Mouse (Mus musculus) heart, embryonic 11.5 days (tissue): ENCODE results near the gene A030005K14Rik. TPM values are rescaled to one million over a fixed set of nuclear protein-coding genes. Genes with fewer than 3 reads are reported as not detected.

Source experiments
- ATAC-seq: fragments of 200-750 bp; cut with Nextera tagmentation; replicated peaks from 2 replicates; pipeline ENCODE4 v1.8.0; 2017; ENCODE audit warnings: moderate library complexity; ENCODE audit not compliant: insufficient number of reproducible peaks, low FRiP score, low TSS enrichment
- H3K27ac ChIP-seq: fragments of 300-500 bp; sonication (generic); 2 replicates; pipeline ENCODE4 v1.5.1; 2014; ENCODE audit warnings: mild to moderate bottlenecking, low read depth, low read length
- H3K27me3 ChIP-seq: fragments of 300-500 bp; sonication (generic); 2 replicates; pipeline ENCODE4 v1.6.1; 2014; ENCODE audit warnings: mild to moderate bottlenecking, low read length, mixed read lengths; ENCODE audit not compliant: control insufficient read depth, insufficient read depth
- H3K36me3 ChIP-seq: fragments of 300-500 bp; sonication (generic); 2 replicates; pipeline ENCODE4 v1.6.1; 2014; ENCODE audit warnings: mild to moderate bottlenecking, low read length, moderate library complexity, mixed read lengths; ENCODE audit not compliant: control insufficient read depth, insufficient read depth
- H3K4me1 ChIP-seq: fragments of 300-500 bp; sonication (generic); 2 replicates; pipeline ENCODE4 v1.6.1; 2014; ENCODE audit warnings: low read length; ENCODE audit not compliant: control insufficient read depth, insufficient read depth
- H3K4me2 ChIP-seq: fragments of 300-500 bp; sonication (generic); 2 replicates; pipeline ENCODE4 v1.6.1; 2014; ENCODE audit warnings: mild to moderate bottlenecking, moderate library complexity
- H3K4me3 ChIP-seq: fragments of 300-500 bp; sonication (generic); 2 replicates; pipeline ENCODE4 v1.5.1; 2014; ENCODE audit warnings: low read depth, low read length
- H3K9ac ChIP-seq: fragments of 300-500 bp; sonication (generic); 2 replicates; pipeline ENCODE4 v1.6.1; 2014; ENCODE audit warnings: mild to moderate bottlenecking, low read depth, low read length, moderate library complexity
- H3K9me3 ChIP-seq: fragments of 300-500 bp; sonication (generic); replicated peaks from 2 replicates; pipeline ENCODE4 v1.6.1; 2016; ENCODE audit warnings: low read length; ENCODE audit not compliant: control insufficient read depth
- WGBS: fragments of 180-500 bp; shearing (Covaris S2); extraction: QIAGEN DNeasy Blood & Tissue Kit; methylation state at CpG from one replicate; pipeline ENCODE4 v1.1.7; 2014; ENCODE audit not compliant: insufficient replicate concordance; 5-methylcytosine and 5-hydroxymethylcytosine counted together
- polyA plus RNA-seq: library from polyadenylated mRNA; unstranded; fragments of >200 nt; fragmentation: Nextera tagmentation; extraction: Ambion mirVana; gene quantifications from 2 replicates; pipeline ENCODE4 v1.2.1, GENCODE M21; 2014

Gene A030005K14Rik
- polyA plus RNA-seq, 1 experiment from 2014 or later = not detected

DNA sequence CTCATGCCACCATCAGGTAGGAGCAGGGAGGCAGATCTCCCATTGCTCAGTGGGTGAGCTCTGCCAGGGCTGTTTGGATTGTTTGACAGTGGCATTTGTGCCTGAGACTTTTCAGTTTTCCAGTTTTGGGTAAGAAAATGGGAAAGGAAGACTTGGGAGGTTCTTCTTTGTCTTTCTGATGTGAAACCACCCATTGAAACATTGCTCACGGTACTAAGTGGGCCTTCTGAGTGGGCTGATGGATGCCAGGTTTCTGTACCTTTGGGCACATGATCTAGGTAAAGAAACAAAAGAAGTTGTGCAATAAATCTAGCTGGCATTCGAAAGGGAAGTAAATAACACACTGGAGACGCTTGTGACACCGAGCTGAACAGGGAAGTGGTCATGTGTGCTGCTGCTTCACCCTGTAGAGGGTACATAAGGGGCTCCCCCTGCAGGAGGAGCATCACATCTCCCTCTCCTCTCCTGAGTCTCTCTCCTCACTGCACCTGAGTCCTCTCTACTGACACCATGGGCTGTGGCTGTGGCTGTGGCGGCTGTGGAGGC, 14.2 kb downstream of the A030005K14Rik start, which contains the start of gene Gm47969:
Gene Gm47969 (plus strand): TSS at position 51 of the 546 bp plus-strand sequence.
- 67% methylated on average over 5 of the region's 5 CpGs for WGBS
- H3K27ac ChIP-seq = no peak within 1 kb of the TSS
- ATAC-seq = no peak

DNA sequence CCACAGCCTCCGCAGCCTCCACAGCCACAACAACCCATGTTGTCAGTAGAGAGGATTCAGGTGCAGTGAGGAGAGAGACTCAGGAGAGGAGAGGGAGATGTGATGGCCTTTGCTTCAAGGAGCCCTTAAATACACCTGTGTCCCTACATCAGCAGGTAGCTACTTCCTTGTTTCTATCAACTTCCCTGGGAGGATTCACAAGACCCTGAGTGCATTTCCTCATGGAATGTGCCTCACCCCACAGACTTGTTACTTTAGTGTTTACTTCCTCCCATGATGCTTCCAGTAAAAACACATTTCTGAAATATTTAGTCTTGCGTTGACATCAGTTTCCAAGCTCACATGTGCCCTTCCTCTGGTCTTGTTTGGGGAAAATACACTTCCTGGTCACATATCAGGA, 16.8 kb downstream of the A030005K14Rik start, which contains the start of gene Krtap28-10:
Gene Krtap28-10 (minus strand): TSS at position 101 of the 400 bp plus-strand sequence.
- no peaks in the 10 kb centered on the region for H3K9me3 ChIP-seq
- ATAC-seq = no peak
- H3K27me3 ChIP-seq = no peaks in the 10 kb centered on the region
- WGBS = 86% methylated on average over 2 of the region's 2 CpGs
- no peak within 1 kb of the TSS for H3K4me3 ChIP-seq
- no peak within 1 kb of the TSS for H3K4me2 ChIP-seq
- no peaks in the 10 kb centered on the region for H3K36me3 ChIP-seq
- H3K9ac ChIP-seq = no peak within 1 kb of the TSS
- no peak within 1 kb of the TSS for H3K27ac ChIP-seq
- no peaks in the 10 kb centered on the region for H3K4me1 ChIP-seq

More for the DNA sequence above, 14.2 kb downstream of the A030005K14Rik start, which contains the start of gene Gm47969:
- Histone ChIP-seq H3K4me1 (no peaks in the 10 kb centered on the region), H3K9ac (no peak within 1 kb of the TSS), H3K4me3 (no peak within 1 kb of the TSS), H3K27me3 (no peaks in the 10 kb centered on the region), H3K9me3 (no peaks in the 10 kb centered on the region), H3K36me3 (no peaks in the 10 kb centered on the region), H3K4me2 (no peak within 1 kb of the TSS)

DNA sequence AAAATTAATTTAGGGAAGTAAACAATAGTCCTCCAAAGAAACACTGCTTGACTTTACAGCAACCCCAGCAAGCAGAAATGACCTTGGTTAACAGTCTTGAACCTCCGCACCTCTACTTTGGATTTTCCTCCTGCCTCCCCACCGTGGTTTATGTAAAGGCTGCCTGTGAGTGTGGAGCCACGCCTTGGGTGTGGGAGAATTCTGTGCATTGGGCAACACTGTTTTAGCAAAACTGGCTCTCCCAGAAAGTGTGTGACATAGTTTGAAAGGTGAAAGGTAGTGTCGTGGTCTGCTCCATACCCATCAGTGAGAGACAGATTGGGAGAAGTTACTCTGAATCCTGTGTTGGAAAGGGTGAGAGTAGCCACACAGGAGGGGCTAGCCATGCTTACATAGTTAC, 20.1 kb downstream of the A030005K14Rik start:
- 74% methylated on average over 4 of the region's 4 CpGs for WGBS
- Histone ChIP-seq H3K4me3 (no peak overlapping the region), H3K4me2 (no peak overlapping the region)

DNA sequence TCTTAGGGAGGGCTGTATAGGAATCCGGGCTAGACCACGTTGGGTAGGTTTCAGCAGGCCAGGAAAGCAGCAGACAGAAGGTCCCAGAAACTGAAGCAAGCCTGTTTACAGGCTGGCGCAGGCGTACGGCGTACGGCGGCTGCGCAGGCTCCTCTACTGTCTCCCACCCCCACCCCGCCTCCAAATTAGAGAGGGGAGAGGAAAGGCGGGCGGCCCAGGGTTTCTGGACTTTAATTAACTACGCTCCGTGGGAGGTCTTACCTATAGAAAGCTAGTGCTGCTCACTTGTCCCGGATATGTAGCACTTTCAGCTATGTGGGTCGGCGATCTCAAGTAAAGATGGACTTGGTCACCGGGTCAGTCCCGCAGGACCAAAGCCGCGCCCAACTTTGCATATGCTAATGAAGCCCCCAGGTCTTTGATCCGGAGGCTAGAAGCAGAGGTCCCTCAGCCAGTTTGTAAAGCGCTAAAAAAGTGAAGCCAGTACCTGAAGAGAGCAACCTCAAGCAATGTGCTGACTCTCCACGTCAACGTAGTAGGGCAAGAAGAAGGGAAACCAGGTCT, 21.0 kb downstream of the A030005K14Rik start, which contains the start of gene Slc19a3:
Gene Slc19a3 (minus strand): TSS at position 340 of the 564 bp plus-strand sequence.
- no peaks in the 10 kb centered on the region for H3K27me3 ChIP-seq
- peak within 1 kb of the TSS; percentile 64 for H3K9ac ChIP-seq
- no peaks in the 10 kb centered on the region for H3K9me3 ChIP-seq
- H3K4me2 ChIP-seq = peak within 1 kb of the TSS; percentile 66
- H3K4me1 ChIP-seq = no peaks in the 10 kb centered on the region
- H3K27ac ChIP-seq = no peak within 1 kb of the TSS
- H3K4me3 ChIP-seq = peak within 1 kb of the TSS; percentile 50
- ATAC-seq = peak; percentile 83
- WGBS = under 1% methylated on average over 25 of the region's 25 CpGs
- no peaks in the 10 kb centered on the region for H3K36me3 ChIP-seq

More for the DNA sequence above, 20.1 kb downstream of the A030005K14Rik start:
- no peaks in the 10 kb centered on the region for H3K36me3 ChIP-seq
- no peaks in the 10 kb centered on the region for H3K27me3 ChIP-seq
- H3K9me3 ChIP-seq = no peaks in the 10 kb centered on the region
- H3K27ac ChIP-seq = no peak overlapping the region
- H3K4me1 ChIP-seq = no peaks in the 10 kb centered on the region
- no peak overlapping the region for H3K9ac ChIP-seq
- no peak for ATAC-seq

DNA sequence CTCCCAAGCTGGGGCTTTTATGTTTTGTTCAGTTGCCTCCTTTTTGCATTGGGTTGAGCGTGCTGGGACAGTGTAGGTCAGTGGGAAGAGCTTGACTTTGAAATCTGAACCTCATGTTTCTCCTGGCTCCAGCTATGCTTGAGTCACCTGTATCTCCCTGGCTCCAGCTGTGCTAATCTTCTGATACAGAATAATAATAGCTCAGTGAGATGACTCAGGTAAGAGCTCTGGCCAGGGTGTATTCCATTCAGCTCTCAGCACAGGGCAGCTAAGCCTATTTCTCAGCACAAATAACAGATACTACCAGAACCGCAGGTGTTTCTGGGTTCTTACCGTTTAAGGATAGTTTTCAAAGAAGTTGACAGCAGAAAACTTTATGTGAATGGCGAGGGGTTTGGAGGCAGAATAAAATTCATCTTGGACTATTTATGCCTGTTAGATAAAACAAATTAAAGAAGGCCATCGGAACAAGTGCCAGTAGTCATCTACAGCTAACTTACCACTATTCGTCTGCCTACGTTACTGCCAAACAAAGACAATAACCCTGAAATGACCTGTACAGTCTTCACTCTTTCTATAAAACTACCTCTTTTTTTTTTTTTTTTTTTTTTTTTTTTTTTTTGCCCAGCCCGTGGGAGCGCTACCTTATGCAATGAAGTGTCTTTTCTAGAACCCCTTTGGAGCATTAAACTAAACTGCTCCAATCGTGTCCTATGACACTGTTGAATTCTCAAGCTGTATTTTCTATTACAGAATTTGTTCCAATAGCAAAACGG, 22.1 kb downstream of the A030005K14Rik start:
- Histone ChIP-seq H3K9ac (no peak overlapping the region), H3K36me3 (no peaks in the 10 kb centered on the region), H3K4me3 (no peak overlapping the region), H3K27me3 (no peaks in the 10 kb centered on the region), H3K27ac (no peak overlapping the region), H3K9me3 (no peaks in the 10 kb centered on the region), H3K4me1 (no peaks in the 10 kb centered on the region), H3K4me2 (no peak overlapping the region)
- ATAC-seq = no peak
- WGBS = 74% methylated on average over 11 of the region's 11 CpGs

DNA sequence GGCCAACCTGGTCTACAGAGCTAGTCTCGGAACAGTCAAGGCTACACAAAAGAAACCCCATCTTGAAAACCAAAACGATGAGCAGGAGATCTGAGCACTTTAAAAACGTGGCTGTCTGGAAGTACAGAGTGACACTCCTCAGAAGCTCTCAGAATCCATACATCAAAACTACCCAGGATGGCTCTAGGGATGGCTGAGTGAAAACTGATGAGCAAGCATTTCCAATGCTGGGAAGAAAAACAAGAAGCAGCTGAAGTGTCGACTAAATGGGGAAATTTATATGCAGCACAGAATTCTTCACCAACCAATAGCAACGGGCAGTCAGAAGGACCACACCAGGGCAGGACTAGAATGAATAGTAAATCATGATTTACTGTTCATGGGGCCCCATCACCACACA, 24.7 kb downstream of the A030005K14Rik start:
- H3K36me3 ChIP-seq = no peaks in the 10 kb centered on the region
- no peak overlapping the region for H3K27ac ChIP-seq
- no peaks in the 10 kb centered on the region for H3K4me1 ChIP-seq
- H3K4me2 ChIP-seq = no peak overlapping the region
- no peak overlapping the region for H3K9ac ChIP-seq
- 71% methylated on average over 5 of the region's 5 CpGs for WGBS
- no peaks in the 10 kb centered on the region for H3K9me3 ChIP-seq
- H3K4me3 ChIP-seq = no peak overlapping the region
- no peaks in the 10 kb centered on the region for H3K27me3 ChIP-seq
- no peak for ATAC-seq

DNA sequence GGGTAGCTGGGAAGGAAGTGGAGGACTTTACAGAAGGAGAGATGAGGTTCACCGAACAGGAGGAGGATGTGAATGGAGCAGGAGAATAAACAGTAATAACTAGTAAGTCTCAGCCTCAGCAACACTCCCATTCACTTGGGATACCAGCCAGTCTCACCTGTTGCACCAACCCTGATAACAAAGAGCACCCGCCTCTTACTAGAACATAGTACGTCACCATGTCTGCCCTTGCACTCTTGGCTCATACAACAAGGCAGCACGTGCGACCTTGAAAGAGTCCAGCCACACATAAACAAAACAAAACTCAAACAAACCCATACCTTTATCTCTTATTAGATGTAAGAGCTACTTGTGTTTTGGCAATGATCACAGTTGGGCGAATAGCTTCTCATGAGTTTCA, 26.7 kb downstream of the A030005K14Rik start:
- ATAC-seq = no peak
- no peak overlapping the region for H3K27ac ChIP-seq
- H3K9me3 ChIP-seq = no peaks in the 10 kb centered on the region
- 78% methylated on average over 6 of the region's 6 CpGs for WGBS
- H3K27me3 ChIP-seq = no peaks in the 10 kb centered on the region
- H3K9ac ChIP-seq = no peak overlapping the region
- no peak overlapping the region for H3K4me2 ChIP-seq
- no peaks in the 10 kb centered on the region for H3K4me1 ChIP-seq
- H3K36me3 ChIP-seq = no peaks in the 10 kb centered on the region
- no peak overlapping the region for H3K4me3 ChIP-seq

DNA sequence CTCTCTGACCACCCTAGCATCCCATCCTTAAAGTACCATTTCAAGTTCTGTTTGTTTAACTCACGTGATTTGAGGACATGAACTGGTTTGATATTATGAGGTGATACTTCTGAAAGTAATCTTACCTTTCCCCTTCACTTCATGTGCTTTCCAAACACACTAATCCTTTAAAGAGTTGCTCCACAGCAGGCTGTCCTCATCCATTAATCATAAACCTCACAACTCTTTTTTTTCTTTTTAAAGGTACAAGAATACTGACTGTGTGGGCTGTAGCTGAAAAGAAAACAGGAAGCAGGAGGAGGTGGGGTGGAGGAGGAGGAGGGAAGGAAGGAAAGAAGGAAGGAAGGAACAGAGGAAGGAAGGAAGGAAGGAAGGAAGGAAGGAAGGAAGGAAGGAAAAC, 27.2 kb downstream of the A030005K14Rik start:
- Histone ChIP-seq H3K4me3 (no peak overlapping the region), H3K27ac (no peak overlapping the region), H3K9me3 (no peaks in the 10 kb centered on the region), H3K36me3 (no peaks in the 10 kb centered on the region), H3K27me3 (no peaks in the 10 kb centered on the region), H3K4me2 (no peak overlapping the region), H3K9ac (no peak overlapping the region), H3K4me1 (no peaks in the 10 kb centered on the region)
- ATAC-seq = no peak
- WGBS = 57% methylated on average over 1 of the region's 1 CpGs
